Mouse (Mus musculus) forebrain, postnatal 0 days (tissue): ENCODE measurements at regions not wholly inside any gene's neighbourhood (a gene's known extent, or its start where the extent isn't known, plus 50 kb on each side); places are given as distances from the start of the nearest gene placed in this dataset.

Experiments
- ATAC-seq: fragments of 200-750 bp; cut with Nextera tagmentation; 2 replicates; pipeline ENCODE4 v1.8.0; 2017; ENCODE audit warnings: mild to moderate bottlenecking, moderate library complexity
- DNase-seq: peaks from one replicate; pipeline ENCODE4 v3.0.0-alpha.2; 2015
- H3K27ac ChIP-seq: fragments of 300-500 bp; sonication (generic); 2 replicates; pipeline ENCODE4 v1.5.1; 2014; ENCODE audit warnings: low read depth, mild to moderate bottlenecking, antibody characterized with exemption, low read length, moderate library complexity, mixed read lengths
- H3K27me3 ChIP-seq: fragments of 300-500 bp; sonication (generic); 2 replicates; pipeline ENCODE4 v1.6.1; 2014; ENCODE audit warnings: mild to moderate bottlenecking, low read length, mixed read lengths; ENCODE audit not compliant: insufficient read depth
- H3K36me3 ChIP-seq: fragments of 300-500 bp; sonication (generic); 2 replicates; pipeline ENCODE4 v1.6.1; 2014; ENCODE audit warnings: mild to moderate bottlenecking, moderate library complexity; ENCODE audit not compliant: insufficient read depth
- H3K4me1 ChIP-seq: fragments of 300-500 bp; sonication (generic); 2 replicates; pipeline ENCODE4 v1.6.1; 2014; ENCODE audit warnings: antibody characterized with exemption; ENCODE audit not compliant: insufficient read depth
- H3K4me2 ChIP-seq: fragments of 300-500 bp; sonication (generic); 2 replicates; pipeline ENCODE4 v1.6.1; 2014; ENCODE audit warnings: low read depth, mild to moderate bottlenecking, moderate library complexity
- H3K4me3 ChIP-seq: fragments of 300-500 bp; sonication (generic); 2 replicates; pipeline ENCODE4 v1.5.1; 2014; ENCODE audit warnings: low read depth, low read length, mixed read lengths
- H3K9ac ChIP-seq: fragments of 300-500 bp; sonication (generic); 2 replicates; pipeline ENCODE4 v1.6.1; 2014; ENCODE audit warnings: mild to moderate bottlenecking
- H3K9me3 ChIP-seq: fragments of 300-500 bp; sonication (generic); 2 replicates; pipeline ENCODE4 v1.6.1; 2016; ENCODE audit warnings: low read length
- CTCF ChIP-seq: sonication (generic); IDR thresholded peaks from 2 replicates; pipeline ENCODE4 v1.5.1; 2016; ENCODE audit warnings: antibody characterized with exemption, control low read depth, low read depth
- WGBS: fragments of 180-500 bp; shearing (Covaris S2); extraction: QIAGEN DNeasy Blood & Tissue Kit; methylation state at CpG from one replicate; pipeline ENCODE4 v1.1.7; 2014; 5-methylcytosine and 5-hydroxymethylcytosine counted together

GRCm38 (mm10) chr11:82541376-82541775, 152.7 kb downstream of the Tmem132e start:
- ATAC-seq (no peak), DNase-seq (no peak)
- no peaks in the 10 kb centered on the region for H3K4me1 ChIP-seq
- H3K36me3 ChIP-seq = no peaks in the 10 kb centered on the region
- no peaks in the 10 kb centered on the region for H3K9me3 ChIP-seq
- H3K4me2 ChIP-seq = no peak overlapping the region
- 88% methylated on average over 7 of the region's 7 CpGs for WGBS
- no peak overlapping the region for H3K27ac ChIP-seq
- no peak overlapping the region for H3K4me3 ChIP-seq
- no peak overlapping the region for H3K9ac ChIP-seq
- H3K27me3 ChIP-seq = no peaks in the 10 kb centered on the region
- TF ChIP-seq CTCF = no peak

GRCm38 (mm10) chr11:82537931-82538330, 149.2 kb downstream of the Tmem132e start:
- no peak for TF ChIP-seq CTCF
- Histone ChIP-seq H3K4me2 (no peak overlapping the region), H3K4me1 (no peaks in the 10 kb centered on the region), H3K27me3 (no peaks in the 10 kb centered on the region), H3K4me3 (no peak overlapping the region), H3K9ac (no peak overlapping the region), H3K27ac (no peak overlapping the region), H3K9me3 (no peaks in the 10 kb centered on the region), H3K36me3 (no peaks in the 10 kb centered on the region)
- DNase-seq (no peak), ATAC-seq (no peak)
- WGBS = 86% methylated on average over 3 of the region's 3 CpGs

GRCm38 (mm10) chr11:82523200-82523802, 134.6 kb downstream of the Tmem132e start:
- no peak for DNase-seq

DNA sequence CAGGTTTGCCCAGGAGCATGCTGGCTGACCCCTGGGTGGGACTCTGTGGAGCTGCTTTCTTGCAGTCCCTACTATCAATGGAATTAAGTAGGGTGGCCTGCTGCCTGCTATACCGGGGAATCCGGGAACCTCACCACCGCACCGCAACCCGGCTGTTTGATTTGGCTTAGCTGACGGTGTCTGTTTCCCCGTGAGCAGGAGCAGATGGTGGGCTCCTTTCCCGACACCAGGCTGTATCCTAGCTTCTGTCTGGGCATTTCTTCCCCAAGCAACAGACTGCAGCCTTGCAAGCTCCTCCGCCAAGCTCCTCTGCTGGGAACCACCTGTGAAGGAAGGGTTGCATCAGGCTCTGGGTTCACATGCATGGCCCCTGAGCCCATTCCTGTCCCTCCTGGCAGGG, 132.7 kb downstream of the Tmem132e start:
- ATAC-seq = peak; percentile 92
- H3K4me1 ChIP-seq = peaks cover 12% of the 10 kb centered on the region
- TF ChIP-seq CTCF = no peak
- H3K4me2 ChIP-seq = no peak overlapping the region
- H3K36me3 ChIP-seq = no peaks in the 10 kb centered on the region
- no peaks in the 10 kb centered on the region for H3K27me3 ChIP-seq
- WGBS = 38% methylated on average over 9 of the region's 9 CpGs
- no peak overlapping the region for H3K4me3 ChIP-seq
- H3K27ac ChIP-seq = no peak overlapping the region
- no peaks in the 10 kb centered on the region for H3K9me3 ChIP-seq
- no peak overlapping the region for H3K9ac ChIP-seq
- peak; percentile 86 for DNase-seq

More at GRCm38 (mm10) chr11:82523200-82523802, 134.6 kb downstream of the Tmem132e start:
- H3K27ac ChIP-seq = no peak overlapping the region
- H3K27me3 ChIP-seq = no peaks in the 10 kb centered on the region
- no peak overlapping the region for H3K9ac ChIP-seq
- no peaks in the 10 kb centered on the region for H3K36me3 ChIP-seq
- 14% methylated on average over 4 of the region's 4 CpGs for WGBS
- H3K4me3 ChIP-seq = no peak overlapping the region
- no peak for TF ChIP-seq CTCF
- peaks cover 12% of the 10 kb centered on the region for H3K4me1 ChIP-seq
- no peaks in the 10 kb centered on the region for H3K9me3 ChIP-seq
- H3K4me2 ChIP-seq = no peak overlapping the region
- ATAC-seq = no peak

DNA sequence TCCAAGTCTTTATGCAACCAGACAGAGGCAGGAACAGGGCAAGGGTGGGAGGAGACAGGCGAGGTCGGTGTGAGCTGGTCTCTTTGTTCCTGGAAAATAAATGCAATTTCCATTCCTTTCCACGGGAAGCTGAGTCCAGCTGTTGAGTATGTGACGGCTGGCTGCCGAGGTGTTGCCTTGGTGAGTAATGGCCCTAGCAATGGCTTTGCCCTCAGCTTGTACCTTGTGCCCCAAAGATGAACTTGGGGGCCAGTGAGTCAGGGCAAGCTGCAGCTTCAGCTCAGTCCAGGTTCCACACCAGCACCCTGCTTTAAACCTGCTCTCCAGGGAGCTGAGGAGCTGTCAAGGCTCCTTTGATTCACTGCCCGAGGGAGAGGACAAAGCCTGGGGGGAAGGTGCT, 130.0 kb downstream of the Tmem132e start:
- Histone ChIP-seq H3K4me1 (peaks cover 6% of the 10 kb centered on the region), H3K9me3 (no peaks in the 10 kb centered on the region), H3K4me3 (no peak overlapping the region), H3K4me2 (no peak overlapping the region), H3K36me3 (no peaks in the 10 kb centered on the region), H3K27ac (no peak overlapping the region), H3K27me3 (no peaks in the 10 kb centered on the region), H3K9ac (no peak overlapping the region)
- DNase-seq = no peak
- no peak for ATAC-seq
- TF ChIP-seq CTCF = no peak
- WGBS = 16% methylated on average over 6 of the region's 6 CpGs

- ATAC-seq = no peak
- TF ChIP-seq CTCF = no peak
- H3K9me3 ChIP-seq = no peaks in the 10 kb centered on the region
- DNase-seq = no peak
- no peak overlapping the region for H3K4me3 ChIP-seq
- H3K36me3 ChIP-seq = no peaks in the 10 kb centered on the region
- H3K27ac ChIP-seq = no peak overlapping the region
- H3K27me3 ChIP-seq = no peaks in the 10 kb centered on the region
- no peak overlapping the region for H3K4me2 ChIP-seq
- H3K4me1 ChIP-seq = no peaks in the 10 kb centered on the region
- 83% methylated on average over 4 of the region's 4 CpGs for whole genome bisulfite sequencing
- no peak overlapping the region for H3K9ac ChIP-seq
Observed at GRCm38 (mm10) chr11:82514526-82515144, 125.9 kb downstream of the Tmem132e start.

DNA sequence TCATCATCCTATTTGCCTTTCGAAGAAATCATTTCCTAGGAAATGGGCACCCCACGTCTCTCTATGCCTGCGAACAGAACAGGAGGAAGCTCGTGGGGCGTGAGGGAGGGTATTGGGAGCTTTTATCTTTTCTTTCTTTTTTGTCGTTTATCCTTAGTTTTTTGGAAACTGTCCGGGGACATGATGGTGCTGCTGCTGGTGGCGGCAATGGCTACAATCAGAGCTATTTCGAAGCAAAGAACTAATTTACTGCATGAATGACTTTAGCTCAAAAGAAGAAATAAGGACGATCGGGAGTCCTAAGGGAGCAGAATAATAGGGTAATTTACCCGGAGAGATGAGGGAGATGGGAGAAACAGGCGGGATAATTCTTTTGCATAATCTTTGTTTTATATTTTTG, 119.9 kb downstream of the Tmem132e start:
- Histone ChIP-seq H3K27ac (no peak overlapping the region), H3K4me3 (no peak overlapping the region), H3K27me3 (no peaks in the 10 kb centered on the region), H3K4me1 (no peaks in the 10 kb centered on the region), H3K4me2 (peak overlapping the region; percentile 37), H3K36me3 (no peaks in the 10 kb centered on the region), H3K9ac (peak overlapping the region; percentile 1; the same call in 1 of the 2 replicates), H3K9me3 (no peaks in the 10 kb centered on the region)
- TF ChIP-seq CTCF = no peak
- no peak for ATAC-seq
- no peak for DNase-seq
- WGBS = 7% methylated on average over 13 of the region's 13 CpGs
